Mouse (Mus musculus): Measurements from ENCODE around the gene Krt73.

Krt73 gene

DNA sequence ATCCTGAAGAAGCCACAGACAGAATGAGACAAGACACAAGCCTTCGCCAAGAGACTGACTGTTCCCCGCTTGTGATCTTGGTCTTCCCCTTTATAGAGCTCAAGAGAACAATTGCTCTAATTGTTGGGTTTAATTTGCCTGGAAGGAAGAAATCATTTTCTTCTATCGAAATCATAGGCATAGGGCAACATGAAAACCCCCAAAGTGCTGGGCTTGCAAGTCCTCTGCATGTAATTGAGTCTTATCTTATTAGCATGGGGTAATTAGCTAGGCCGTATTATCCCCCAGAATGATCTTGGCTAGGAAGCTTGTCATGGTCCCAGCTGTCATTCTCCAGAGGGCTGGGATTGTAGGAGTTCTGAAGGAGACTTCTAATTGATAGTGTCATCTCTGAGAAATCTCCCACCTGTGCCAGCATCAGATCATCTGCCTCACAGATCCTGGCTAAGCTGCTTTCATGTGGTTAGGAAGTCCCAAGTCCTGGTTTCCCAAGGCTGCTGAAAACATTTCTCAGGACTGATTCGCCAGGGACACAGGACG lies at the start of gene Krt73:
Krt73 (minus strand) TSS at position 51 of the 540 bp plus-strand sequence.
- DNase-seq = peak; percentile 30 to 32

DNA sequence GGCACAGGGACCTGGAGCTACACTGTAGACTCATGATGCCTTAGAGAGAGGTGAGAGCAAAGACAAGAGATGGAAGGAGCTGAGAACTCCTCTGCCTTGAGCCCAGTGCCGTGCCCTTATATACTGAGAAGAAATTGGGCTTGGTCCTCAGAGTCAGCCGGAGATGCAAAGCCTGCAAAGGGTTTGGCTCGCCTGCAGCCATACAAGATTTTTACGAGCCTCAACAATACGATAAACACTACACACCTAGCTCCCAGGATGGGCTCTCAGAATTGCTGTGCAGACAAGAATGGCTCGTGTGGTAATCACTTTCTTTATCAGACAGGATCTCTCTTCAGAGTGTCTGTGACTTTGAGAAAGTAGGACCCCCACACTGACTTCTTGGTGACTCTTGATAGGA lies 48.5 kb upstream of the Krt73 start, which contains the start of gene Krt1:
Krt1 (minus strand) TSS at position 101 of the 400 bp plus-strand sequence.
- no peak for DNase-seq

DNA sequence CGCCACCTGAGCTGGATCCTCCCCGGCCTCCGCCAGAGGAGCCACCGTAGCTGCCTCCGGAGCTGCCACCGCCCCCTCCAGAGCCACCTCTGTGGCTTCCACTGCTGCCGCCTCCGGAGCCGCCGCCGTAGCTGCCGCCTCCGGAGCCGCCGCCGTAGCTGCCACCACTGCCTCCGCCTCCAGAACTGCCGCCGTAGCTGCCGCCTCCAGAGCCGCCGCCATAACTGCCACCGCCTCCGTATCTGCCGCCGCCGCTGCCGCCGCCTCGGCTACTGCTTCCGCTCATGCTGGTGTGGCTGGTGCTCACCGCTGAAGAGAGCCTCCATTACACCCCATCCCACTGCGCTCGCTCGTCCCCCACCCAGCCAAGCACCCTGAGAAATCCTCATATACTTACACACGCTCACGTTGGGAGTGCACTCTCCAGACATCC lies 43.8 kb upstream of the Krt73 start:
- DNase-seq = peak; percentile 74

DNA sequence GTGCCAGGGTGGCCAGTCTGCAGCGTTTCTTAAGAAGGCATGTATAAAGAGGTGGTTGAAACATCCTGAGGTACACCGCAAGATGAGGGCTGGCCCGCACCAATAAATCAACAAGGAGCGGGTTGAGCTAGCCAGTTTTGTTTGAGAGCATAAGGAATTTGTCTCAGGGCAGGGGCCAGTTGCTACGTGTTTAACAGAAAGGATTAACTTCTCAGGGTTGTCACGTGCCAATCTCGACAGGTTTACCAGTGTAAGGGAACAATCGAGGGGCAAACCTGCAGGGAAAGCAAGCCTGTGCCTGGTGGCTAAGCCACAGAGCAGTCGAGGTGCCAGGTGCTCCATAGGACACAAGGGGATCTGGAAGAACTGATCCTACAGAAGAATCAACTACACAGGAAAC lies 41.0 kb upstream of the Krt73 start:
- no peak for DNase-seq

DNA sequence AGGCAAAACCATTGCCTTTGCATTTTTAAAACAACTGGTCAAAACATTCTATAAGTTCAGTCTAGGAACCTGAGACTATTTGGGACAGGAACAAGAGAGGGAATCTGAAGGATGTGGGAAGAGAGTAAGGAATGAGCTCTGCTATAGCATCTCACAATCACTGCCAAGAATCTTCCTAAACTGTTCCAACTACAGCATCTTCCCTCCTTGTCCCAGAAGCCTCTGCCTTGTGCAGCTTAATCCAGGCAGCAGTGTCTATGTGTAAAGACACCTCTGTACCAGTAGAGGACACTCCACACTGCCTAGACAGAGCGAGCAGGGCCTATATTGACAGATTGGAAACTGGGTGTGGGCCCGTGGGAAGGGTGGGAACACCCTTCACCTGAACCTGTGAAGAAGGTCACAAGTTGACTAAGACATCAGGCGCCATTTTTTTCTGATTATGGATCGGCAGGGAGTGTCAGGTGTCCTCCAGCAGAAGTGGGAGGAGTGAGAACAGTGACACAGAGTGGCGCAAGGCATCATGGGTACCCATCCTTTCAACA lies 32.7 kb upstream of the Krt73 start:
- no peak for DNase-seq

- no peak for DNase-seq
These were observed 31.0 kb upstream of the Krt73 start for GRCm38 (mm10) chr15:101833131-101833530.

GRCm38 (mm10) chr15:101829441-101829840 lies 27.3 kb upstream of the Krt73 start:
- no peak for DNase-seq

DNA sequence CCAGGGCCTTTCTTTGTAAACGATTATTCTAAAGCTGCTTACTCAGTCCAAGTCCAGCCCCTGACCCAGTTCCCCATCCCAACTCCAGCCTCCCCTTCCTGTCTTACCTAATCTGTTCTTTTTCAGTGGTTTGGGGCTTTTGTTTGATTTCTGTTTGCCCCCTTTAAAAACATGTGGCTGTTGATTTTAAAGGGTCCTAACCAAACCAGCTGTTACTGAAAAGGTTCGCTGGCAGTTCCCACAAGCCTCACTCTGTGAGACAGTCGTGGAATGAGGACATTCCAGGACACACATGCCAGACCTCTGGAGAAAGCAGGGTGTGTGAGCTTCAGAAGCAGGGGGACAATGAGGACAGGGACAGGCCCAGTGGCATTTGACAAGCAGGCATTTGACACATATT lies 19.6 kb upstream of the Krt73 start:
- DNase-seq = no peak

- DNase-seq = no peak
These were observed 15.7 kb upstream of the Krt73 start, which contains the start of gene Krt2 for GRCm38 (mm10) chr15:101817875-101818274. Gene Krt2, minus strand, starts transcription at chr15:101818169.

DNA sequence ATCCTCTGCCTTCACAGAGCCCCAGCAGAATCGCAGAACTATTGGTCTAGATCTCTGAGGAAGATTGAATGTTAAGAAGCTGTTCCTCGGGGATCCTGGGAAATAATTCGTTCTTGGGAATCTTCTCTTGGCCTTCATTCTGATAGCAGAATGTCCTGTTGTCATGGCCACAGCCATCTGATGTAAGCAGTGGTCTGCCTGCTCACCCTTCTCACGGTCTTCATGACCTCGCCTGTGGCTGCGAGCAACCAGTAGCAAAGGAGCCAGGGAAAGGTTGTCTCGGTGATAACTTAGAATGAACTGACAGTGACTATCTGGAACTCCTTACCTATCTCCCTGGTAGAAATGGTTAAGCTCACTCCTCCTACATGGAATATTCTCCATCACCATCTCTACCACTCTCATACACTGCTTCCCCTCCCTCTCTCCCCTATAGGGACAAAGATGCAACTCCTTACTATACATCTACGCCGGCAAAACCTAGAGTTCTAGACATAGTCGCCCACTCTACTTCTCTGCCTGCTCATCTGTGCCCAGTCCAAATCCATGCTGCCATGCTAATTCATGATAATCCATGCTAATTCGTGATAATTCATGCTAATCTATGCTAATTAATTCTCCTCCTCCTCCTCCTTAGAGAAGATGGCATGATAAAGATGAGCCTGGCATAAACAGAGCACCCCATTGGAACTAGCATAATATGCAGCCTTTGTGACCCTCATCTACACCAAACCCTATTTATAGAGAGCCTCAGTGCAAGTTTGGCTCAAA lies 1.1 kb upstream of the Krt73 start:
- DNase-seq = peak in 1 of 2 experiments; percentile 14

- no peak for DNase-seq
These were observed 11.3 kb downstream of the Krt73 start for GRCm38 (mm10) chr15:101790867-101791266.

DNA sequence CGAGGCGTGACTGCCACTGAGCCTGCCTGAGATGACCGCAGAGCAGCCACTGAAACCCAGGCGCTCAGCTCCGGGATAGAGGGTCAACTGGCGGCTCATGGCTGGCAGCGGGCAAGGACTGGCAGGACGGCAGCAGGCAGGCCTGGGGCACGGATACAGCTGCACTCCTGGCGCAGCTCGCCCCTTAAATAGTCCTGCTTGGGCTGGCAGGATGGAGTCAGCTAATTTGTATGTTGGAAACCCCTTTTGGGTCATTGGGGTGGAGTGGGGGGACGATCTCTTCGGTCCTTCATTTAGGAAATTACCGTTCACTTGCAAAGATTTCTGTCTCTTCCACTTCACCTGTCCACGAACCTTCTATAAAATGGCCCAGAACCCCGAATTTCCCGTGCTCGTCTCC lies 15.8 kb downstream of the Krt73 start, which contains the start of gene Krt72:
Krt72 (minus strand) TSS at position 101 of the 400 bp plus-strand sequence.
- DNase-seq = peak in 1 of 2 experiments; percentile 24

DNA sequence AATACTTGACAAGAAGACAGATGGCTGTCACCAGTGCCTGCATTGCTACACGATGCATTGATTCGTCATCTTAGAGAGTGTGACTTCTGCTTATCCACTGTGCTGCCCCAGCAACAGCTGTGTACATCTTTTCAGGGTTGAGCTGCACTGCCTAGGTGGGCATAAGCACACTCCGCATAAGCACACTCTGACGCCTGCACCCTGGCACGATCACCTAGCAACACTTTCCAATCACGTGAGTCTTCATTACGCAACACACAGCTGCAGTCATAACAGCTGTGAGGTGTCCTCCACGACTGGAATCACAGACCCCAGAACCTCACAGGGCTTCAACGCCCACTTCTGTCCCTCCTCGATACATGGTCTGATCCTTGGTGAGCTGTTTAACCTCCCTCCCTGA lies 28.7 kb downstream of the Krt73 start:
- DNase-seq = no peak

DNA sequence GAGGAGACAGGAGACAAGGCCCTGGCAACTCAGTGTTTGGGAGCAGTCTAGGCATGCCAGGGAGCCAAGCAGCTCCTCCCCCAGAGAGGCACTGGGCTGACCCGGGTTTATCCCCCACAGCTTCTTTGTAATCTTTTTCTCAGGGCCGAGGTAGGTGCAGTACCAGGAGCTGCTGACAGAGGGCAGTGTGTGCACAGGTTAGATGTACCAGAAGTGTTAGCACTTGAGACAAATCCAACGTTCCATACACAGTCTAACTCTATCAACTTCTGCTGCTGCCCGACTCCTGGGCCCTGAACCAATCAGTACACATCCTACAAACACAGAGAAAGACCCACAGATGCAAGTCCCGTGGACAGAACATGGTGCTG lies 29.4 kb downstream of the Krt73 start:
- peak; percentile 93 to 96 for DNase-seq

- peak; percentile 45 to 48 for DNase-seq
These were observed 30.0 kb downstream of the Krt73 start for GRCm38 (mm10) chr15:101772080-101772710.

DNA sequence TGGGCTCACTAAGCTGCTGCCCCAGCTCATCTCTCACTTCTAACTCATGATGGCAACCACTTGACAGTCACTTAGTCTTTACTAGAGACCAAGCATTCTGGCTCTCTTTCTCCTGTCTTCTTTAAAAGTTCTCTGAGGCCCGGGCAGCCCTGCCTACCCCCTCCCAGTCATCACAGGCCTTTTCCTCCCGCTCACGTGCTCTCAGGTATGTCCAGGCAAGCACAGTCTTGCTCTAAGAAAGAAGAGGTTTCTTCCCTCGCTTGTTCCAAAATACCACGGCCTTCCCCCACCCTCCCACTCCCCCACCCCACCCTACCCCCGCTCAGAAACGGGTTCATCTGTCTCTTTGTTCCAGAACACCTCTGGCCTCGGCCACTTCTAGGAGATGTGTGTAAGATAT lies 31.9 kb downstream of the Krt73 start:
- no peak for DNase-seq
